Mouse (Mus musculus) brown adipose tissue, adult 24 weeks (tissue): Measurements from ENCODE around the gene Pold1. TPM values are rescaled to one million over a fixed set of nuclear protein-coding genes. Genes with fewer than 3 reads are reported as not detected.

ENCODE experiments used
- H3K27ac ChIP-seq: fragments of 200-500 bp; replicated peaks from 2 replicates; pipeline ENCODE4 v1.5.1; 2012; ENCODE audit warnings: low read depth, mild to moderate bottlenecking, low read length
- H3K4me1 ChIP-seq: fragments of 200-500 bp; 2 replicates; pipeline ENCODE4 v1.6.1; 2012; ENCODE audit warnings: low read length, mixed read lengths; ENCODE audit not compliant: control insufficient read depth, insufficient read depth, insufficient read length
- H3K4me3 ChIP-seq: fragments of 200-500 bp; 2 replicates; pipeline ENCODE4 v1.5.1; 2012; ENCODE audit warnings: low read depth, mild to moderate bottlenecking, low read length, moderate library complexity; ENCODE audit not compliant: insufficient read depth
- polyA plus RNA-seq: library from polyadenylated mRNA; stranded (reverse); fragments of >200 nt; gene quantifications from 2 replicates; pipeline ENCODE4 v1.2.4, GENCODE M21; 2012; ENCODE audit not compliant: missing spikeins, insufficient read depth, insufficient read length

Pold1 gene
- polyA plus RNA-seq, 1 experiment, result 3.9 TPM

DNA sequence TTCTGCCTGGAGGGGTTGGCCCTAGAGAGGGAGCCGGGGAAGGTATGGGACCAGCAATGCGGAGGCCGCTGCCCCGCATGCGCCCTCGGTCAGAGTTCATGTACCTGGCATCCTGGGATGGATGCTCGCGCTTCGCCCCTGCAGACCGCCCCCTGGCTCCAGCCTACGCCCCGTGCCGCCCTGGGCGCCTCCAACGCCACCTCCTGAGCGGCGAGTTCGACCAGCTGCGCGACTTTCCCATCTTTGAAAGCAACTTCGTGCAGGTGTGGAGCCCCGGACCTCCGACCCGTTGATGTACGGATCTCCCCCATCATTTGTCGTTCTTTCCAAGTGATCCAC lies 51.9 kb downstream of the Pold1 start:
- Histone ChIP-seq H3K4me1 (peaks cover 7% of the 10 kb centered on the region), H3K27ac (peak overlapping the region; percentile 59), H3K4me3 (peak overlapping the region; percentile 97)

DNA sequence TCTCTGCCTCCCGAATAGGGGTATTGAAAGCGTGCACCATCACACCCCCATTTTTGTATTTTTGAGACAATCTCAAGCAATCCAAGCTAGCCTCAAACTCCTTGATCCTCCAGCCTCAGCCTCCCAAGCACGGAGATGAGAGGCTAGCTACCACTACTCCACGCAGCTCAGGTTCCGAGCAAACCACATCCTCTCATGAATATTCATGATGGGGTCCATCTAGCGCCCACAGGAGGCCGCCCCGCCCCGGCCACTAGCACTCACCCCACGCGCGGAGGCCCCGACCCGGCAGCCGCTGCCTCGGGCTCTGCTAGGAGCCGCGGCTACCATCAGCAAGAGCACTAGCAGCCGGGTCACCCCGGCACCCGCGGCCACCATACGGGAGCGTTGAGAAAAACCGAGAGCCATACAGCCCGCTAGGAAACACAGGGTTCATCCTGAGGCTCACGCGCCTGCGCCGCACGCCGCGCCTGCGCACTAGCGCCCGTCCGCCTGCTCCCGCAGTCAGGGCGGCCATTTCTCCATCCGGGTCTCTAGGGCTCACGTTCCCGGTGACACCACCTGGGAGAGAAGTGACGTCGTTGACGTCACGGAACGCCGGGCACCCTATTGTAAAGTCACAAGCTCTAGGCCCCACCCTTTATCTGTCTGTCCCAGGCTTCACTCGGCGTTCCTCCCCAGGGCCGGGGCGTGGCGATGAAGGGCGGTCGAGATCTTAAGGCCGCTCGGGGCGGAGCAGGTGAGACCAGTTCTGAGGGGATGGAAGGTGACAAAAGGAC lies 52.5 kb downstream of the Pold1 start, which contains the start of the genes Emc10 and Fam71e1:
Emc10 (minus strand) TSS at position 538 of the 779 bp plus-strand sequence.
Fam71e1 (plus strand) TSS at position 590 of the 779 bp plus-strand sequence.
- H3K4me1 ChIP-seq, result peaks cover 7% of the 10 kb centered on the region
- peak within 1 kb of the TSS; percentile 97 for H3K4me3 ChIP-seq
- H3K27ac ChIP-seq, result peak within 1 kb of the TSS; percentile 86

DNA sequence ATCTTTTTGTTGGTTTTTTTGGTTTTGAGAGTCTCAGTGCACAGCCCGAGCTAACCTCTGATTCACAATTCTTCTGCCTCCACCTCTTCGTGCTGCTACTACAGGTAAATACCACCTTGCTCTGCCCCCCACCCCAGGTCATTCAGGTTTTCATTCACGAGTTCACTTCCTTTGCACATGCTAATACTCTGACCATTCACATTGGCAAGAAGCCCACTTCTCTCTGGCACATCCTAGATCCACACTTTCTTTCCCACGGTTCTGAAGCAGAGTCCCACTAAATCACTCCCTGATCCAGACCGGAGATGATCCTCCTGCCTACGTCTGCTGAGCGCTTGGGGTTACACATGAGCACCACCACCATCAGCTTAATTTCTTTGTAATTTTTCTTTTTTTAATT lies 53.6 kb downstream of the Pold1 start:
- peaks cover 7% of the 10 kb centered on the region for H3K4me1 ChIP-seq
- no peak overlapping the region for H3K4me3 ChIP-seq
- H3K27ac ChIP-seq, result no peak overlapping the region

DNA sequence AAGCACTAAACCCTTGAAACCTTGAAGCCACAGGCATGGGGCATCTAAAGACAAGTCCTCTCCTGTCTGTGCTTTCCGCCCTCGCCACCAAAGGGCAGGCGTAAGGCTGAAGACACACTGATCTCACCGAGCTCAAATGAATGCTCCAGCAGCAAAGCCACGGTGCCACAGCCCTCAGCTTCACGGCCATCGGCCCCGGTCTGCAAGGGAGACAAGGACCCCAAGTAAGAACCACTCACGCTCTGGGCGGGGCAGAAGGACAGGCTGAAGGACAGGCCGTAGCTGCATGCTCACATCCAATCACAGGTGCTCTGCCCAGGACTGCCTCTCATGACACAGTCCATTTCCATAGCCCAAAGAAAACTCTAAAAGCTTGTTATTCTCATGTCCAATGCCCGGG lies 54.0 kb downstream of the Pold1 start:
- H3K4me1 ChIP-seq, result peaks cover 7% of the 10 kb centered on the region
- no peak overlapping the region for H3K27ac ChIP-seq
- H3K4me3 ChIP-seq, result no peak overlapping the region

DNA sequence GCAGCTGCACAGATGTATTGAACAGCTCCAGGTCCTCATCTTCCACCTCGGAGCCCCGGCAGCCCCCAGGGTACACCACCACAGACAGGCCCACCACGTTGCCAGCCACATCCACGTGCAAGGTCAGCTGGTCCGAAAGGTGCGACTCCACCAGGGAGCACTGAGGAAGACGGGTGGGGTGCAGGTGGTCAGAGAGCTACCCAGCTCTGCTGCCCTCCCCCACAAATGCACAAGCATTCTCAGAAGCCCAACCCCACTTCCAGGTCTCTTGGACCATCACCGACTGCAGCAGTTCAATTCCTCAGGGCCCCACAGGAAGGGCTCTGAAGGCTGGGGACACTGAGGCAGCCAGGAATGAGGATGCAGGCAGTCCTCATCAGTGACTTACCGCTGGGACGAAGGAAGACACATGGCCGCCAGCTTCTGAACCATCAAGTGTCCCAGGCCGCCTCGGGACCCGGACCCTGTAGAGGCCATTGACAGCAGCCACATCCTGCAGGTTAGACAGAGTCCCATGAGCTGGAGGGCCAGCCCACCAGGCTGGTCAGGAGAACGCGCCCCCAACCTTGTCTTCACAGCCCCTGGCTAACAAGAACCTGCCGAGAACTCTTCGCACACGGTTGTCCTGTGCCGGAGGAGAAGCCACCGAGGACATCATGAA lies 56.4 kb downstream of the Pold1 start:
- peaks cover 7% of the 10 kb centered on the region for H3K4me1 ChIP-seq
- no peak overlapping the region for H3K27ac ChIP-seq
- no peak overlapping the region for H3K4me3 ChIP-seq

DNA sequence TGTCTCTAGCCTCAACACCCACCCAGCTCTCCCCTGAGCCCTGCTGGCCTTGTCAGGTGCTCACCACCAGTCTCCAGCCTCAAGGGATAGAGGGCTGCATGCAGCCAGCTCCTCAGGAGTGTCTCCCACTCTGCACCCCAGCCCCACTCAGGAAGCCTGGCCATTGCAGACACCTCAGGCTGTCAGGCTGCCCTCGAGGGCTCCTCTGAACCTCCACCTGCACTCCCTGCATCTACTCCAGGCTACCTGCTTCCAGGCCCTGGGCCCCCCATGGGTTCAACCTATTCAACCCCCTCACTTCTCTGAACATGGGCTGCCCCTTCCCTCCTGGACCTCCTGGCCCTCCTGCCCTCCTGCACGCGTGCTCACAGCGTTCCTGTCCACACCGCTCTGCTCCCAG lies 57.3 kb downstream of the Pold1 start:
- H3K4me1 ChIP-seq, result peaks cover 7% of the 10 kb centered on the region
- no peak overlapping the region for H3K4me3 ChIP-seq
- no peak overlapping the region for H3K27ac ChIP-seq

DNA sequence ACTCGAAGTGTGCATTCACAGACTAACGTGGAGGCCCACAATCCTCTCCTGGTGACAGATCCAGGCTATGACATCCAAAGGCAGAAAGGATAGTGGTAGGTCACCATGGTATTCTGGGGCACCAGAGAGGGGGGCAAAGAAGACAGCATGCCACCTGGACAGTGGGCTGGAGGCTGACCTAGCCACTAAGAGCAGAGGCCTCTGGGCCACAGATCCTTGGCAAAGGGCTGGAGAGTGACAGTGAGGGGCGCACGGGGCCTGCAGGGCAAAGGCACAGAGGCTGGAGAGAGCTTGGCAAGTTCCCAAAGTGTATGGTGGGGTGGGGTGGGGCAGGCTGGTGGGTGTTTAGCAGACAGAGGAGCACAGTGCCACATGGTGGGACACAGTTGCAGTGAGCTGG lies 58.4 kb downstream of the Pold1 start:
- H3K4me3 ChIP-seq, result no peak overlapping the region
- no peak overlapping the region for H3K27ac ChIP-seq
- peaks cover 2% of the 10 kb centered on the region for H3K4me1 ChIP-seq

DNA sequence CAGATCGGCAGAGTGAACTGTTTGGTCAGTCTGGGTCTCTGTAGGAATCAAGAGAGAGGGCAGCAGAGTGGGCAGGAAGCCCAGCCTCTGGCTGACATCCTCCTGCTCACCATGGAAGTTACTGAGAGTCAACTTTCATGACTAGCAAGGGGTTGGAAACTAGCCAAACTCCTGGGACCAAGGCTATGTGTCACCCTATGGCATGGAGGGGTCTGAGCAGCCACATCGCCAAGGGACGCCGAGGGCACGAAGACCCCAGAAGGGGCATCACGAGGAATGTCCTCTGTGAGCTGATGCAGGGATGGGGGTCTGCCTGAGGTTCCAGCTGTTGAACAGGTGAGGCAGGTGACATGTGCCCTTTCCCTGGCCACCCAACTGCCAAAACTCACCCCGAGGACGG lies 60.1 kb downstream of the Pold1 start:
- H3K4me3 ChIP-seq, result no peak overlapping the region
- H3K27ac ChIP-seq, result no peak overlapping the region
- no peaks in the 10 kb centered on the region for H3K4me1 ChIP-seq

DNA sequence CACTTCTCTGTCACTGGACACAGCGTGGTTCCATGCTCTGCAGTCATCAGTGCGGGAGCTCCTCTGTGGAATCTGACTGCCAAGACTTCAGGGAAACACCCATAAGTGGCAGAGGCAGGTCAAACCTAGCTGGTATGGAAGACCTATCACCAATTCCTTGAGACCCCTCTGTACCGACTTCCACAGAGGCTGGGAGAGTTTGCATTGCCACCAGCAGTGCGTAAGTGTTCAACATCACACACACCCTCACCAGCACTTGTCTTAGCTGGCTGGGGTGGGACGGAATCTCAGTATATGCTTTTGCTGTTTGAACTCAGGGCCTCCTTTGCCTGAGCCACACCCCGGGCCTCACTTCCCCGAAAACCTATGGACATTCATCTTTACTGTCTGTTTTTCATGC lies 60.7 kb downstream of the Pold1 start:
- H3K4me1 ChIP-seq, result no peaks in the 10 kb centered on the region
- no peak overlapping the region for H3K27ac ChIP-seq
- no peak overlapping the region for H3K4me3 ChIP-seq

DNA sequence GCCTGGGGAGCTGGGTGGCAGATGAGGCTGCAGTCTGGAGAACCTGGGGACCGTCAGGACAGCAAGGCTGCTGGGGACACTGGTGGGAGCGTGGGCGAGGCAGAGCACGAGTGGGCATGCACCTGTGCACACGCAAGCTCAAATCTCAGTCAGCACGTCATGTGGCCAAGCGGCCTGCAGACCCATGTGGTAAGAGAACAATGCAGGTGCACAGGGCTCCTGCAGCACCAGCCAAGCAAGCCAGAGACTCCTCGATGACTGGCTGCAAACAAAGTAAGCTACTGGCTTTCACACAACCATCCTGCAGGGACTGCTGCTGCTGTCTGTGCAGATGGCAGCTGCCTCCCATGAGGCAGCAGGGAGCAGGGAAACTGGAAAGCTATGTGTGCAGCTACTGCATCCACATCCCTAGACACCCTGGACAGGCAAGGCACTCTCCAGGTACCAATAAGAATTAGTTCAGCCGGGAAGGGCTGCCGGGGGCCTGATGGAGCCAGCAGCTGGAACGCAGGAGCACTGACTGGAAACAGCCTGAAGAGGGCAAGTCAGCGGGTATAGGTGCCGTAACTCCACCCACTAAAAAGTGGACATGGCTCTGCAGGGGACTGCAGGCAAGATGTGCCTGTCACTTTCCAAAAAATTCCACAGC lies 61.6 kb downstream of the Pold1 start:
- Histone ChIP-seq H3K27ac (no peak overlapping the region), H3K4me1 (no peaks in the 10 kb centered on the region), H3K4me3 (no peak overlapping the region)

DNA sequence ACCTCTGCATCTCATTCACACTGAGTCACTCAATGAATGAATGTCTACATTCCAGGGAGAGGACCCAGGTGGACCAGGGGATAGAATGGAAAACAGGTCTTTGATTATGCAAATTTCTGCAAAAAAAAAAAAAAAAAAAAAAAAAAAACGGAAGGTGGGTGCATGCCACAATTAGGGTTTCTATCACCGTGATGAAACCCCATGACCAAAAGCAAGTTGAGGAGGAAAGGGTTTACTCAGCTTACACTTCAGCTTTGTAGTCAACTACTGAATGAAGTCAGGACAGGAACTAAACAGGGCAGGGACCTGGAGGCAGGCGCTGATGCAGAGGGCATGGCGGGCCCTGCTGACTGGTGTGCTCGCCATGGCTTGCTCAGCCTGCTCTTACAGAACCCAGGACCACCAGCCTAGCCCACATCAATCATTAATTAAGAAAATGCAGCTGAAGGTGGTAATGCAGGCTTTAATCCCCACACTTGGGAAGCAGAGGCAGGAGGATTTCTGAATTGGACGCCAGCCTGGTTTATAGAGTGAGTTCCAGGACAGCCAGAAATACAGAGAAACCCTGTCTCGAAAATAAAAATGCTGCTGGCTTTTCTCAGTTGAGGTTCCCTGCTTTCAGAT lies 63.0 kb downstream of the Pold1 start:
- no peak overlapping the region for H3K27ac ChIP-seq
- H3K4me3 ChIP-seq, result no peak overlapping the region
- no peaks in the 10 kb centered on the region for H3K4me1 ChIP-seq

DNA sequence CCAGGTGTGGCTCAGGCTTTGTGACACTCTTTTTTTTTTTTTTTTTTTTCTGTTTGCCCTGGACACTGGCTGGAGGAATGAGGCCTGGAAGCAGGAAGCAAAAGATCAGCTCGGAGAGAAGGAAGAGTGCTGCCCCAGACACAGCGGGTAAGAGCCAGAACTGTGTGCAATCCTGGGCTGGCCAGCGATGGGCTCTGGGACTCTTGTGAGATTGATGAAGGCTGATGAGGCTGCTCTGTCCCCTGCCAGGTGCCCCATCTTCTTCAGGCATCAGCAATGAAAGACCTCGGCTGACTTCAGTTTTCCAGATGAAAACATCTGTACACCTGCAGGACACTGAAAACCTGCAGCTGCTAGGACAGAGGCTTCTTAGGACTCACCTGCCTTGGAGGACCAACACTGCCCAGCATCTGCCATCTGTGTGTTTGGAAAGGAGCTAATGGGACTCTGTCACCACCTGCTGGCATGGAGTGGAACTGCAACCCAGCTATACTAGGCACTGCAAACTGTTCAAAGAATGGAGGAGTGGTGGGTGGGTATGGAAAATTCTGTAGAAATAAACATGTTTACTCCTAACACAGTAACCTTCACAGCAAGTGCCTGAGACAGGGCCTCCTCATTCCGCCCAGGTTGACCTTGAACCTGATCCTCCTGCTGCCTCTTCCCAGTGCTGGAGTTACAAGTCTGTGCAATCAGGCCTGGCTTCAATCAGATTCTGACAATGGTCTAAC lies 63.6 kb downstream of the Pold1 start:
- Histone ChIP-seq H3K27ac (no peak overlapping the region), H3K4me3 (no peak overlapping the region), H3K4me1 (no peaks in the 10 kb centered on the region)

DNA sequence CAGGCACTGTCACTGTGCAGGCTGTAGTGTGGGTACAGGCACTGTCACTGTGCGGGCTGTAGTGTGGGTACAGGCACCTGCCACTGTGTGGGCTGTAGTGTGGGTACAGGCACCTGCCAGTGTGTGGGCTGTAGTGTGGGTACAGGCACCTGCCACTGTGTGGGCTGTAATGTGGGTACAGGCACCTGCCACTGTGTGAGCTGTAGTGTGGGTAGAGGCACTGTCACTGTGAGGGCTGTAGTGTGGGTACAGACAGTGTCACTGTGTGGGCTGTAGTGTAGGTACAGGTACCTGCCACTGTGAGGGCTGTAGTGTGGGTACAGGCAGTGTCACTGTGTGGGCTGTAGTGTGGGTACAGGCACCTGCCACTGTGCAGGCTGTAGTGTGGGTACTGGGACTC lies 64.5 kb downstream of the Pold1 start:
- Histone ChIP-seq H3K27ac (no peak overlapping the region), H3K4me3 (no peak overlapping the region), H3K4me1 (no peaks in the 10 kb centered on the region)

DNA sequence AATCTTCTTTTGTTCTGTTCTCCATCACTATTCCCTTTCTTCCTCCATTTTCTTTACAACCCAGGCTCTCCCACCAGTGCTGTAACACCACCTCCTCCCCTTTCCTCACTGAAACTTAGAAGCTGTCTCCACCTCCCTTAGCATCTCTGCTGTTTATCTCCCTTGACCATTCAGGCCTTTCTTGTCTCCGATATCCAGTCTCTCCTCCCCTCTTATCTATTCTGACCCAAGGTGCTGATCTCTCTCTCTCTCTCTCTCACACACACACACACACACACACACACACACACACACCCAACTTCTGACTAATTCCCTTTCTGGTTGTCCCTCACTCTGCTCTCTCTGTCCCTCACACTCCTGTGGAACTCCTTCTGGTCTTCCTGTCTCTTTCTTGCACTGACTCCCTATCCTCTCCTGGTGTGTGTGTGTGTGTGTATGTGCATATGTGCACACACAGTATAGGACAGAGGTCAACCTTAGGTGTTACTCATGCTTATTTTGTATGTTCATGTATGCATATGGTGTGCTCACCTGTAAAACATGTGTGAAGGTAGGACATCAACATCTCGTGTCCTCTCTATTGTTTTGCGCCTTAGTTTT lies 65.7 kb downstream of the Pold1 start:
- H3K27ac ChIP-seq, result no peak overlapping the region
- no peaks in the 10 kb centered on the region for H3K4me1 ChIP-seq
- H3K4me3 ChIP-seq, result no peak overlapping the region
